Mouse (Mus musculus) embryonic facial prominence, embryonic 10.5 days (tissue): Measurements from ENCODE around the gene Slc15a1. TPM values are rescaled to one million over a fixed set of nuclear protein-coding genes. Genes with fewer than 3 reads are reported as not detected.
A peak's percentile ranks its signal among the peaks of the same experiment; 100 is the strongest.

Experiments
- DNase-seq: peaks from one replicate; pipeline ENCODE4 v3.0.0-alpha.2; 2017; ENCODE audit warnings: low spot score
- H3K27ac ChIP-seq: fragments of 300-500 bp; sonication (generic); replicated peaks from 2 replicates; pipeline ENCODE4 v1.5.1; 2016; ENCODE audit warnings: mild to moderate bottlenecking
- H3K27me3 ChIP-seq: fragments of 300-500 bp; sonication (generic); replicated peaks from 2 replicates; pipeline ENCODE4 v1.6.1; 2016; ENCODE audit warnings: low read depth, mild to moderate bottlenecking; ENCODE audit not compliant: poor library complexity, severe bottlenecking
- H3K36me3 ChIP-seq: fragments of 300-500 bp; sonication (generic); replicated peaks from 2 replicates; pipeline ENCODE4 v1.6.1; 2016; ENCODE audit warnings: mild to moderate bottlenecking, moderate library complexity
- H3K4me1 ChIP-seq: fragments of 300-500 bp; sonication (generic); 2 replicates; pipeline ENCODE4 v1.6.1; 2016
- H3K4me3 ChIP-seq: fragments of 300-500 bp; sonication (generic); 2 replicates; pipeline ENCODE4 v1.5.1; 2016; ENCODE audit warnings: mild to moderate bottlenecking, moderate library complexity
- H3K9me3 ChIP-seq: fragments of 300-500 bp; sonication (generic); 2 replicates; pipeline ENCODE4 v1.6.1; 2016; ENCODE audit warnings: mild to moderate bottlenecking
- WGBS: fragments of 180-500 bp; shearing (Covaris S2); methylation state at CpG from one replicate; pipeline ENCODE4 v1.1.7; 2016; 5-methylcytosine and 5-hydroxymethylcytosine counted together
- polyA plus RNA-seq: library from polyadenylated mRNA; unstranded; fragments of >200 nt; fragmentation: Nextera tagmentation; extraction: Ambion mirVana; gene quantifications from 2 replicates; pipeline ENCODE4 v1.2.1, GENCODE M21; 2016

Slc15a1 gene
- polyA plus RNA-seq, 1 experiment from 2014 or later, result 0.05 TPM

DNA sequence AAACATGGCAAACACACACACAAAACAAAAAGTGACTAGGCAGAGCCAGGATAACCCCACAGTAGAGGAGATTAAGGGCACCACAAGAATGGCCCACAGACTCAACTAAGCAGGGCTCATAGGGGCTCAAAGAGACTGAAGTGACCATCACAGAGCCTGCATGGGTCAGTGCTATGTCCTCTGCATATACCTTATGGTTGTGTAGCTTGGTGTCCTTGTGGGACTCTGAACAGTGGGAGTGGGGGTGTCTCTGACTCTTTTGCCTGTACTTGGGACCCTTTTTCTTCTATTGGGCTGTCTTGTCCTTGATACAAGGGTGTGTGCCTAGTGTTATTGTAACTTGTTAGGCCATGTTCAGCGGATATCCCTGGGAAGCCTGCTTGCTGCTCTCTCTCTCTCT is 46.5 kb downstream of the Slc15a1 start:
- H3K9me3 ChIP-seq, result no peaks in the 10 kb centered on the region
- H3K4me1 ChIP-seq, result peaks cover 3% of the 10 kb centered on the region; the same call in 1 of the 2 replicates
- H3K27ac ChIP-seq, result no peak overlapping the region
- H3K36me3 ChIP-seq, result no peaks in the 10 kb centered on the region
- DNase-seq, result no peak
- H3K4me3 ChIP-seq, result no peak overlapping the region
- WGBS, result 65% methylated on average over 1 of the region's 1 CpGs
- no peaks in the 10 kb centered on the region for H3K27me3 ChIP-seq

DNA sequence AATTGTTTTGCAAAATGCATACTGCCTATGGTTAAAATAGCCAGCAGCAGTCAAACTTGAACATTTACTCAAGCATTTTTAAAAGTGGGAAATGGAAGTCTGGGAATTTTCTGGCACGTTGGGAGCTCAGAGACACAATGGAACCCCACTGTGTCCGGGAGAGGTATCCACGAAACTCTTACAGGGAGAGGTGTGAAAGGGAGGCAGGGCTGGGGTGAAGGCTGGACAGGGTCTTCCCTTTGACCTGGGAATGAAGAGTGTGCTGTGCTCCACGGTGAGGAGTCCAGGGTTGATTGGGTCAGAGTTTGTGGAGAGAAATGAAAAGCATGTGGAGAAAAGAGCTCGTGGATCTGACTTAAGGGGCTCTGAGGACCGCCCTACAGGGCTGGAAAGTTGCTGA is 47.5 kb downstream of the Slc15a1 start:
- Histone ChIP-seq H3K9me3 (no peaks in the 10 kb centered on the region), H3K4me1 (peaks cover 5% of the 10 kb centered on the region; the same call in 1 of the 2 replicates), H3K27ac (no peak overlapping the region), H3K27me3 (no peaks in the 10 kb centered on the region), H3K4me3 (no peak overlapping the region), H3K36me3 (no peaks in the 10 kb centered on the region)
- WGBS, result 71% methylated on average over 6 of the region's 6 CpGs
- no peak for DNase-seq

- Histone ChIP-seq H3K36me3 (no peaks in the 10 kb centered on the region), H3K27me3 (no peaks in the 10 kb centered on the region), H3K4me3 (no peak overlapping the region), H3K4me1 (peaks cover 5% of the 10 kb centered on the region; the same call in 1 of the 2 replicates), H3K9me3 (no peaks in the 10 kb centered on the region), H3K27ac (no peak overlapping the region)
- WGBS, result 78% methylated on average over 11 of the region's 11 CpGs
- DNase-seq, result no peak
These were observed 48.4 kb downstream of the Slc15a1 start for GRCm38 (mm10) chr14:121456416-121457285.

DNA sequence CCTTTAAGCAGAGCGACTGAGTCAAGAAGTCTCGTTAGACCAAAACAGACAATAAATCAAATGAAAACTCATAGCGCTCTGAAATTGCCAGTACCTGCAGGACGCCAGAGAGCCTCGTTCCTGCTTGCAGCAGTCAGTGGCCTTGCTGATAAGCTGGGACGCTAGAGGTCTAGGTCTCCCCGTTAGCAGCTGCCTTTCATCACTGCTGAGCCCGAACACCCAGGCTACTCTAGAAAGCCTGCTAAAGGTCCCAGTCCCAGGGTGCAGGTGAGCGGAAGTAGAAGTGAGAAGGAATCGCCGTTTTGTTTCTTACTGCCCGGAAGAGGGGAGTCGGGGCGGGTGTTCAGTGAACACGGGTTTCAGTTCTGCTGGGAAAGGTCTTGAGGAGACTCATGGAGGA is 49.1 kb downstream of the Slc15a1 start:
- DNase-seq, result no peak
- H3K4me1 ChIP-seq, result peaks cover 5% of the 10 kb centered on the region; the same call in 1 of the 2 replicates
- H3K4me3 ChIP-seq, result no peak overlapping the region
- no peak overlapping the region for H3K27ac ChIP-seq
- no peaks in the 10 kb centered on the region for H3K9me3 ChIP-seq
- no peaks in the 10 kb centered on the region for H3K27me3 ChIP-seq
- no peaks in the 10 kb centered on the region for H3K36me3 ChIP-seq
- 88% methylated on average over 15 of the region's 15 CpGs for WGBS

DNA sequence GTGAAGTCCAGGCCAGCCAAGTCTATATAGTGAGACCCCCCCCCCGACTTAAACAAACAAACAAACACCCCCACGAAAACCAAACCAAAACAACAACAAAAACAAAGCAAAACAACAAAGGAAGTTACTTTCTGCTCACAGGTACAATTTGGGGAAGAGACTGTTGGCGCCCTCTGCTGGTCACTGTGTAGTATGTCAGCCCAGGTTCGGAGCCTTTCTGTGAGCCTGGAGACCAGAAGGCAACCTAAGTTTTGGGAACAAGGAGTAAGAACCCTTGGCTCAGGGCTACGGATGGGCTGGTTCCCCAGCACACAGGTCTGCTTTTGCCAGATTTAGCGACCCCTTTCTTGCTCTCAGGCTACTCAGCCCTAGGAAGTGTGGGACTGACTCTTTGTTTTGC is 49.5 kb downstream of the Slc15a1 start:
- peak; percentile 72 for DNase-seq
- Histone ChIP-seq H3K4me1 (peaks cover 8% of the 10 kb centered on the region; the same call in 1 of the 2 replicates), H3K36me3 (no peaks in the 10 kb centered on the region), H3K9me3 (no peaks in the 10 kb centered on the region), H3K4me3 (no peak overlapping the region), H3K27me3 (no peaks in the 10 kb centered on the region), H3K27ac (no peak overlapping the region)
- WGBS, result 10% methylated on average over 6 of the region's 6 CpGs

- H3K4me3 ChIP-seq, result no peak overlapping the region
- DNase-seq, result no peak
- H3K27me3 ChIP-seq, result no peaks in the 10 kb centered on the region
- no peaks in the 10 kb centered on the region for H3K36me3 ChIP-seq
- 62% methylated on average over 3 of the region's 3 CpGs for WGBS
- H3K4me1 ChIP-seq, result peaks cover 8% of the 10 kb centered on the region; the same call in 1 of the 2 replicates
- H3K9me3 ChIP-seq, result no peaks in the 10 kb centered on the region
- H3K27ac ChIP-seq, result no peak overlapping the region
These were observed 51.9 kb downstream of the Slc15a1 start for GRCm38 (mm10) chr14:121453130-121453529.

- Histone ChIP-seq H3K36me3 (no peaks in the 10 kb centered on the region), H3K27ac (no peak overlapping the region), H3K4me1 (peaks cover 13% of the 10 kb centered on the region), H3K4me3 (no peak overlapping the region), H3K27me3 (no peaks in the 10 kb centered on the region), H3K9me3 (no peaks in the 10 kb centered on the region)
- DNase-seq, result no peak
- 89% methylated on average over 6 of the region's 6 CpGs for WGBS
These were observed 52.8 kb downstream of the Slc15a1 start for GRCm38 (mm10) chr14:121452227-121452626.

- Histone ChIP-seq H3K27ac (no peak overlapping the region), H3K4me1 (peaks cover 20% of the 10 kb centered on the region), H3K4me3 (no peak overlapping the region), H3K9me3 (no peaks in the 10 kb centered on the region), H3K36me3 (no peaks in the 10 kb centered on the region), H3K27me3 (no peaks in the 10 kb centered on the region)
- WGBS, result 69% methylated on average over 7 of the region's 7 CpGs
- no peak for DNase-seq
These were observed 53.5 kb downstream of the Slc15a1 start for GRCm38 (mm10) chr14:121451424-121452029.

GRCm38 (mm10) chr14:121450504-121451423 is 54.3 kb downstream of the Slc15a1 start:
- peak overlapping the region; percentile 44 for H3K4me3 ChIP-seq
- 26% methylated on average over 18 of the region's 18 CpGs for WGBS

GRCm38 (mm10) chr14:121446951-121447350 is 58.1 kb downstream of the Slc15a1 start:
- Histone ChIP-seq H3K4me1 (peaks cover 20% of the 10 kb centered on the region), H3K36me3 (no peaks in the 10 kb centered on the region), H3K9me3 (no peaks in the 10 kb centered on the region), H3K27me3 (no peaks in the 10 kb centered on the region), H3K27ac (no peak overlapping the region), H3K4me3 (peak overlapping the region; percentile 40)
- 18% methylated on average over 9 of the region's 9 CpGs for WGBS
- DNase-seq, result peak; percentile 67

More at GRCm38 (mm10) chr14:121450504-121451423, 54.3 kb downstream of the Slc15a1 start:
- DNase-seq, result peak; percentile 51
- Histone ChIP-seq H3K9me3 (no peaks in the 10 kb centered on the region), H3K27ac (no peak overlapping the region; the same call in 1 of the 2 replicates), H3K27me3 (no peaks in the 10 kb centered on the region), H3K36me3 (no peaks in the 10 kb centered on the region), H3K4me1 (peaks cover 19% of the 10 kb centered on the region)

DNA sequence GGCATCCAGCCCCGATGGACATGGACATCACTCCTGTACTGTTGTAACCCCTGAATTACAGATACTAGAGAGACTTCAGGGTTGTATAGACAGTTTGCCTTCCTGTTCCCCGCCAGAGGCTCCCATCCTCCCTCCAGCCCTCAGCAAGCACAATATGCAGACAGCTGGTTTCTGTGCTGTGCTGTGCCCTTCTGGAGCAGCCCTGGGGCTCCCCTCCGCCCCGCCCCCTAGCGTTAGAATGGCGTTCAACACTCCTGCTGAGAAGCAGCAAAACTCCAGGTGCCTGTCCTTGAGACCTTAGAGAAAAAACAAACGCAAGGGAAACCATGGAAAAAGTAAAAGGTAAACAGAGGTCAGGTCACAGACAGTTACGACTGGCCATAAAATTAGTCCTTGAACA is 59.9 kb downstream of the Slc15a1 start:
- no peaks in the 10 kb centered on the region for H3K9me3 ChIP-seq
- H3K36me3 ChIP-seq, result no peaks in the 10 kb centered on the region

DNA sequence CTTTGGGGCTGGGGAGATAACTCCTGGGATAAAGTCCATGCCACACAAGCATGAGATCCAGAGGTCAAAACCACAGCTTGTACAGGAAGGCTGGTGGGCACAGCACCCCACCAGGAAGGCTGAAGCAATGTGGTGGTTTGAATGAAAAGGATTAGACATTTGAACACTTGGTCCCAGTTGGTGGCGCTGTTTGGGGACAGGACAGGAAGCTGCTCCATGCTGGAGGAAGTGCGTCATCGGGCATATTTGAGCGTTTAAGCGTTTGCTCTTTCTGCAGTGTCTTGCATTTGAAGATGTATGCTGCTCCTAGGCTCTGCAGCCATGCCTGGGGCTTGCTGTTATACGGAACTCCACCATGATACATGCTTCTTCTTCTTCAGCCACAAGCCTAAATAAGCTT is 64.2 kb downstream of the Slc15a1 start:
- no peaks in the 10 kb centered on the region for H3K9me3 ChIP-seq
- WGBS, result 91% methylated on average over 6 of the region's 6 CpGs
- H3K27me3 ChIP-seq, result no peaks in the 10 kb centered on the region; the same call in 1 of the 2 replicates
- DNase-seq, result no peak
- H3K4me1 ChIP-seq, result 0 out of 2 replicates have a peak, but pooled peaks cover 4% of the 10 kb centered on the region
- no peaks in the 10 kb centered on the region for H3K36me3 ChIP-seq
- H3K4me3 ChIP-seq, result no peak overlapping the region
- H3K27ac ChIP-seq, result no peak overlapping the region

More for the DNA sequence above, 59.9 kb downstream of the Slc15a1 start:
- H3K27me3 ChIP-seq, result no peaks in the 10 kb centered on the region
- no peak overlapping the region for H3K27ac ChIP-seq
- no peak overlapping the region for H3K4me3 ChIP-seq
- peak; percentile 80 for DNase-seq
- H3K4me1 ChIP-seq, result peaks cover 18% of the 10 kb centered on the region
- WGBS, result 19% methylated on average over 8 of the region's 8 CpGs
